Mouse (Mus musculus) heart, embryonic 11.5 days (tissue): Measurements from ENCODE around the gene Hspa8. TPM values are rescaled to one million over a fixed set of nuclear protein-coding genes. Genes with fewer than 3 reads are reported as not detected.
"Not testable (repeated sequence)": the region's sequence is repeated elsewhere in the genome, so short reads cannot be mapped to it uniquely, and the experiment has no call there.

Experiments
- ATAC-seq: fragments of 200-750 bp; cut with Nextera tagmentation; replicated peaks from 2 replicates; pipeline ENCODE4 v1.8.0; 2017; ENCODE audit warnings: moderate library complexity; ENCODE audit not compliant: insufficient number of reproducible peaks, low FRiP score, low TSS enrichment
- H3K27ac ChIP-seq: fragments of 300-500 bp; sonication (generic); 2 replicates; pipeline ENCODE4 v1.5.1; 2014; ENCODE audit warnings: mild to moderate bottlenecking, low read depth, low read length
- H3K27me3 ChIP-seq: fragments of 300-500 bp; sonication (generic); 2 replicates; pipeline ENCODE4 v1.6.1; 2014; ENCODE audit warnings: mild to moderate bottlenecking, low read length, mixed read lengths; ENCODE audit not compliant: control insufficient read depth, insufficient read depth
- H3K36me3 ChIP-seq: fragments of 300-500 bp; sonication (generic); 2 replicates; pipeline ENCODE4 v1.6.1; 2014; ENCODE audit warnings: mild to moderate bottlenecking, low read length, moderate library complexity, mixed read lengths; ENCODE audit not compliant: control insufficient read depth, insufficient read depth
- H3K4me1 ChIP-seq: fragments of 300-500 bp; sonication (generic); 2 replicates; pipeline ENCODE4 v1.6.1; 2014; ENCODE audit warnings: low read length; ENCODE audit not compliant: control insufficient read depth, insufficient read depth
- H3K4me2 ChIP-seq: fragments of 300-500 bp; sonication (generic); 2 replicates; pipeline ENCODE4 v1.6.1; 2014; ENCODE audit warnings: mild to moderate bottlenecking, moderate library complexity
- H3K4me3 ChIP-seq: fragments of 300-500 bp; sonication (generic); 2 replicates; pipeline ENCODE4 v1.5.1; 2014; ENCODE audit warnings: low read depth, low read length
- H3K9ac ChIP-seq: fragments of 300-500 bp; sonication (generic); 2 replicates; pipeline ENCODE4 v1.6.1; 2014; ENCODE audit warnings: mild to moderate bottlenecking, low read depth, low read length, moderate library complexity
- H3K9me3 ChIP-seq: fragments of 300-500 bp; sonication (generic); replicated peaks from 2 replicates; pipeline ENCODE4 v1.6.1; 2016; ENCODE audit warnings: low read length; ENCODE audit not compliant: control insufficient read depth
- WGBS: fragments of 180-500 bp; shearing (Covaris S2); extraction: QIAGEN DNeasy Blood & Tissue Kit; methylation state at CpG from one replicate; pipeline ENCODE4 v1.1.7; 2014; ENCODE audit not compliant: insufficient replicate concordance; 5-methylcytosine and 5-hydroxymethylcytosine counted together
- polyA plus RNA-seq: library from polyadenylated mRNA; unstranded; fragments of >200 nt; fragmentation: Nextera tagmentation; extraction: Ambion mirVana; gene quantifications from 2 replicates; pipeline ENCODE4 v1.2.1, GENCODE M21; 2014

Hspa8 gene
- polyA plus RNA-seq, 1 experiment from 2014 or later = 2,531 TPM

- not testable (repeated sequence) for H3K4me1 ChIP-seq, H3K9me3 ChIP-seq, H3K27me3 ChIP-seq
- ATAC-seq = peak; percentile 1; the same call in 1 of the 2 replicates
- Histone ChIP-seq H3K4me3 (peak overlapping the region; percentile 100), H3K4me2 (peak overlapping the region; percentile 75), H3K9ac (peak overlapping the region; percentile 100), H3K27ac (peak overlapping the region; percentile 94), H3K36me3 (peaks cover 12% of the 10 kb centered on the region)
- WGBS = under 1% methylated on average over 28 of the region's 28 CpGs
These were observed 1.1 kb downstream of the Hspa8 start for GRCm38 (mm10) chr9:40801614-40802532.

GRCm38 (mm10) chr9:40802533-40802875 is 1.7 kb downstream of the Hspa8 start:
- not testable (repeated sequence) for H3K4me1 ChIP-seq
- 6% methylated on average over 8 of the region's 8 CpGs for WGBS

GRCm38 (mm10) chr9:40804576-40804975 is 3.8 kb downstream of the Hspa8 start:
- not testable (repeated sequence) for ATAC-seq, H3K9me3 ChIP-seq, H3K27me3 ChIP-seq, H3K4me1 ChIP-seq, H3K9ac ChIP-seq, H3K27ac ChIP-seq, H3K4me3 ChIP-seq
- 79% methylated on average over 3 of the region's 3 CpGs for WGBS
- Histone ChIP-seq H3K36me3 (peaks cover 12% of the 10 kb centered on the region), H3K4me2 (peak overlapping the region; percentile 56)

More at GRCm38 (mm10) chr9:40802533-40802875, 1.7 kb downstream of the Hspa8 start:
- ATAC-seq, H3K9me3 ChIP-seq, H3K27me3 ChIP-seq, H3K27ac ChIP-seq: not testable (repeated sequence)
- Histone ChIP-seq H3K4me3 (peak overlapping the region; percentile 100), H3K4me2 (peak overlapping the region; percentile 75), H3K36me3 (peaks cover 12% of the 10 kb centered on the region), H3K9ac (peak overlapping the region; percentile 100)

DNA sequence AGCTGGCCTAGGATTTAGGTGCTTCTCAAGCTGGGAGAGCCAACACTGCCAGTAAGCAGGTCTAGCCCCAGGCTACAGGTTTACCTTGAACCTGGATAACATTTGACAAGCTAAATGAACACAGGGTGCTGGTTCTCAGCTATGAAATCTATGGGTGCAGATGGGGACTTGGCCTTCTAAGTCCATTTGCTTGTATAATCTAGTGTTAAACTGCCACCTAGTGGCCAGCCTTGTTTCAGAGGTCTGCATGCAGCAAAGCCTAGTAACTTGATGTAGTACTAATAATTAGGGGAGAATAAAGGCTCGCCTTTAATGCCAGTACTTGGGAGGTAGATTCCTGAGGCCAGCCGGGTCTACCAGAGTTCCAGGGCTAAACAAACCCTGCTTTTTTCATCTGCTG is 4.5 kb downstream of the Hspa8 start:
- 33% methylated on average over 2 of the region's 2 CpGs for WGBS
- H3K4me3 ChIP-seq = 0 out of 2 replicates have a peak overlapping the region, but pooled peaks have one; percentile 5
- peaks cover 12% of the 10 kb centered on the region for H3K36me3 ChIP-seq
- peaks cover 6% of the 10 kb centered on the region for H3K4me1 ChIP-seq
- H3K27ac ChIP-seq = peak overlapping the region; percentile 7; the same call in 1 of the 2 replicates
- H3K9ac ChIP-seq = no peak overlapping the region
- H3K9me3 ChIP-seq = no peaks in the 10 kb centered on the region
- H3K27me3 ChIP-seq = no peaks in the 10 kb centered on the region
- no peak for ATAC-seq
- peak overlapping the region; percentile 32 for H3K4me2 ChIP-seq

- no peak overlapping the region for H3K9ac ChIP-seq
- 23% methylated on average over 5 of the region's 5 CpGs for WGBS
These were observed 5.9 kb downstream of the Hspa8 start for GRCm38 (mm10) chr9:40806440-40807288.

DNA sequence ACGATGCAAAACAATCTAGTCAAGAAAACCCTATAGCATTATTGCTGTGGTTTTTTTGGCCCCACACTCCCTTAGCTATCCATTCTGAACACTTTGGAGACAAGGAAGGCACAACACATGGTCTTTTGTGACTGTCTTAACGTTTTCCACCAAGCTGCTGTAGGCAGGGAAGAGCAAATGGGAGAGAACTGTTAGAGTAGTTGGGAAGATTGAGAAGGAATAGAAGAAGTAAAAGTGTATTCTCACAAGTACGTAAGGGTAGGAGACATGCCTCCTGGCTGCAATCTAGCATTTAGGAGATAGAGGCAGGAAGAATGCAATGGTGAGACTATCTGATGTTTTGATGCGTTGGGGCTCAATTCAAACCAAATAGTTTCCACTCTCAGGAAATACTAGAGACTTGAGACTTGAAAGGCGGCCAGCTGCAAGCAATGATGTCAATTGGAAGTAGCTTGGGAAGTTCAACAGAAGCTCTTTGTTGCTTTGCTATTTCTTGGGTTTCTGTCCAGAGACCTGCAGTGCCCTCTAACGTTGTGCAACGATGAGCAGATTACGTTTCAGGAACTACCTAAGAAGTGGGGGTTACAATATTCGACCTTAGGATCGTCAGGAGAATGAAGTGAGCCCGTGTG is 6.6 kb downstream of the Hspa8 start:
- Histone ChIP-seq H3K4me2 (no peak overlapping the region), H3K9me3 (no peaks in the 10 kb centered on the region), H3K27ac (peak overlapping the region; percentile 30; the same call in 1 of the 2 replicates), H3K9ac (no peak overlapping the region), H3K4me3 (no peak overlapping the region), H3K36me3 (peaks cover 12% of the 10 kb centered on the region), H3K27me3 (no peaks in the 10 kb centered on the region), H3K4me1 (peaks cover 6% of the 10 kb centered on the region)
- WGBS = 27% methylated on average over 11 of the region's 11 CpGs
- ATAC-seq = peak; percentile 6; the same call in 1 of the 2 replicates

More at GRCm38 (mm10) chr9:40806440-40807288, 5.9 kb downstream of the Hspa8 start:
- Histone ChIP-seq H3K9me3 (no peaks in the 10 kb centered on the region), H3K27me3 (no peaks in the 10 kb centered on the region), H3K4me1 (peaks cover 6% of the 10 kb centered on the region), H3K4me2 (no peak overlapping the region), H3K27ac (peak overlapping the region; percentile 30), H3K36me3 (peaks cover 12% of the 10 kb centered on the region), H3K4me3 (no peak overlapping the region)
- ATAC-seq = peak; percentile 23; the same call in 1 of the 2 replicates

GRCm38 (mm10) chr9:40808061-40808906 is 7.5 kb downstream of the Hspa8 start:
- 39% methylated on average over 16 of the region's 16 CpGs for WGBS

More at GRCm38 (mm10) chr9:40808061-40808906, 7.5 kb downstream of the Hspa8 start:
- Histone ChIP-seq H3K4me3 (no peak overlapping the region), H3K36me3 (peaks cover 12% of the 10 kb centered on the region), H3K27me3 (no peaks in the 10 kb centered on the region), H3K27ac (no peak overlapping the region), H3K9ac (no peak overlapping the region), H3K4me1 (peaks cover 6% of the 10 kb centered on the region), H3K9me3 (no peaks in the 10 kb centered on the region), H3K4me2 (no peak overlapping the region)
- no peak for ATAC-seq
